Mouse (Mus musculus) stomach, embryonic 15.5 days (tissue): ENCODE data around the gene Rpl13. TPM values are rescaled to one million over a fixed set of nuclear protein-coding genes. Genes with fewer than 3 reads are reported as not detected.
"Not testable (repeated sequence)": the region's sequence is repeated elsewhere in the genome, so short reads cannot be mapped to it uniquely, and the experiment has no call there.

ENCODE experiments used
- ATAC-seq: fragments of 200-750 bp; cut with Nextera tagmentation; 2 replicates; pipeline ENCODE4 v1.8.0; 2017; ENCODE audit warnings: low read depth, moderate number of reproducible peaks, moderate TSS enrichment; ENCODE audit not compliant: insufficient read depth, low FRiP score
- H3K27ac ChIP-seq: fragments of 300-500 bp; sonication (generic); 2 replicates; pipeline ENCODE4 v1.5.1; 2015; ENCODE audit warnings: mild to moderate bottlenecking, inconsistent platforms
- H3K27me3 ChIP-seq: fragments of 300-500 bp; sonication (generic); replicated peaks from 2 replicates; pipeline ENCODE4 v1.6.1; 2015; ENCODE audit warnings: inconsistent platforms
- H3K36me3 ChIP-seq: fragments of 300-500 bp; sonication (generic); 2 replicates; pipeline ENCODE4 v1.6.1; 2015; ENCODE audit warnings: inconsistent platforms
- H3K4me1 ChIP-seq: fragments of 300-500 bp; sonication (generic); 2 replicates; pipeline ENCODE4 v1.6.1; 2015; ENCODE audit warnings: inconsistent platforms
- H3K4me2 ChIP-seq: fragments of 300-500 bp; sonication (generic); 2 replicates; pipeline ENCODE4 v1.6.1; 2015; ENCODE audit warnings: mild to moderate bottlenecking, inconsistent platforms
- H3K4me3 ChIP-seq: fragments of 300-500 bp; sonication (generic); replicated peaks from 2 replicates; pipeline ENCODE4 v1.5.1; 2015; ENCODE audit warnings: inconsistent platforms
- H3K9ac ChIP-seq: fragments of 300-500 bp; sonication (generic); 2 replicates; pipeline ENCODE4 v1.6.1; 2015; ENCODE audit warnings: inconsistent platforms
- H3K9me3 ChIP-seq: fragments of 300-500 bp; sonication (generic); 2 replicates; pipeline ENCODE4 v1.6.1; 2016; ENCODE audit warnings: inconsistent platforms
- WGBS: fragments of 180-500 bp; shearing (Covaris S2); methylation state at CpG from one replicate; pipeline ENCODE4 v1.1.7; 2015; 5-methylcytosine and 5-hydroxymethylcytosine counted together
- polyA plus RNA-seq: library from polyadenylated mRNA; unstranded; fragments of >200 nt; fragmentation: Nextera tagmentation; extraction: Ambion mirVana; gene quantifications from 2 replicates; pipeline ENCODE4 v1.2.1, GENCODE M21; 2015

Rpl13 gene
- polyA plus RNA-seq, 1 experiment from 2014 or later: 1,122 TPM

DNA sequence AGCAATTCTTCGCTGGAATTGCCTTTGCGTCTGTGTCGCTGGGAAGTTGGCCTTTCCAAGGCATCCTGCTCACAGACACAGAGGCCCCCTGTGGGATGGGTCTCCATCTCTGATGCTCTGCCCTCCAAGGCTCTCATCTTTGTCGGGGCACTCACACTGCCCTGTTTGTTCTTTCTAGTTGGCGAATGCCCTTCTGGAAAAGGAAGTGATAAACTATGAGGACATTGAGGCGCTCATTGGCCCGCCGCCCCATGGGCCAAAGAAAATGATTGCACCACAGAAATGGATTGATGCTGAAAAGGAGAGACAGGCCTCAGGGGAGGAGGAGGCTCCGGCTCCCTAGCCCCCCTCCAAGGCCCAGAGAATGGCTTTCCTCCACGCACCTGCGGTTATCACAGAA, 4.9 kb upstream of the Rpl13 start:
- Histone ChIP-seq H3K9ac (no peak overlapping the region), H3K36me3 (peaks cover 30% of the 10 kb centered on the region), H3K4me3 (no peak overlapping the region), H3K27me3 (no peaks in the 10 kb centered on the region), H3K9me3 (no peaks in the 10 kb centered on the region), H3K4me1 (no peaks in the 10 kb centered on the region), H3K4me2 (no peak overlapping the region), H3K27ac (no peak overlapping the region)
- 86% methylated on average over 11 of the region's 11 CpGs for WGBS
- ATAC-seq: no peak

DNA sequence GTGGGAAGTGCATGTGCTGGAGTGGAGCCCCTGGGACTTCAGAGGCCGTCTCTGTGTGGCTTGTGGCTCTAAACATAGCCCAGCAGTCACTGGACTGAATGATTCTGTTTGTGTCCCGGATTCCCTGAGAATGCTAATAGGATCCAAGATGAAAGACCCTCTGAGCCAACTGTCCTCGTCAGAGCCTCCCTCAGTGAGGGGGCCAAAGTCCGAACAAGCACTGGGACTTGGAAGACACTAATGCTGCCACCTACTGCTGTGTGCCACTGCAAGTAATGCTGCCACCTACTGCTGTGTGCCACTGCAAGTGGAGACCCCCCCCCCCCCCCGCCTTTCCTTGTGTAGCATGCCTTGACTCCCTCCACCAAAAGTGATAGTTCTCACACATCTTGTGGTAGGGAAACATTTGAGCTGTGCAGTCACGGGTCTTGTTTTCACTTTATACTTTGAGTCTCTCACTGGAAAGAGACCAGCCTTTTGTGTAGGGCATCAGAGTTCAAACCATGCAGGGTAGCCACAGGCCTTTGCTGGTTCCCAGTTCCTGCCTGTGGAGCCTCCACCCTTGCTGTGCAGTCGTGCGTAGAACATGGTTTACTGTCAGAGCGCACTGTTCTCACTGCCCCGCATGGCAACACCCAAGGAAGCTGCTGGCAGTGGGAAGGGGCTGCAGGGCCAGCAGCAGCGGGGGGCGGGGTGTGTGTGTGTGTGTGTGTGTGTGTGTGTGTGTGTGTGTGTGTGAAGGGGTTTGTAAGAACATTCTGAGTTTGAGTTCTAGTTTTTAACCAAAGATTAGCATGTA, 4.2 kb upstream of the Rpl13 start:
- Histone ChIP-seq H3K4me3 (no peak overlapping the region), H3K36me3 (peaks cover 29% of the 10 kb centered on the region), H3K27me3 (no peaks in the 10 kb centered on the region), H3K27ac (no peak overlapping the region), H3K4me2 (no peak overlapping the region), H3K9me3 (no peaks in the 10 kb centered on the region), H3K4me1 (no peaks in the 10 kb centered on the region), H3K9ac (no peak overlapping the region)
- 82% methylated on average over 12 of the region's 12 CpGs for WGBS
- ATAC-seq: no peak

DNA sequence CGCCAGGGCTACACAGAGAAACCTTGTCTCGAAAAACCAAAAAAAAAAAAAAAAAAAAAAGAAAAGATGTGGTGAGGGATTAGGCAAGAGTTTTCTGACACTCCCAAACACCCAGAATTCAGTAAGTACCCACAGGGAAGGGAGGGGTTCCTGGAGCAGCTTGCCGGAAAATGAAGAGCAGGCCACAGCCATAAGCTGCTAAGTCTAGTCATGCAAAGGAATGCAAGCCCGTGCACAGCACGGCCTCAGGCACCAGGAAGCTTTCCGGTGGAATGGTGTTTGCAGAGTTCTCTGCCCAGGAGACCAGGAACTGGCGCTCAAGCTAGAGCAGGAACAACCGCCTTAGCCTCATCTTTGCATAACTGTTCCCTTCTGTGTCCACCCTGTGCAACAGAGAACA, 1.9 kb upstream of the Rpl13 start:
- no peak overlapping the region for H3K9ac ChIP-seq
- peak overlapping the region; percentile 59 for H3K27ac ChIP-seq
- no peak overlapping the region for H3K4me2 ChIP-seq
- no peaks in the 10 kb centered on the region for H3K27me3 ChIP-seq
- H3K4me1 ChIP-seq: peaks cover 8% of the 10 kb centered on the region
- peaks cover 28% of the 10 kb centered on the region for H3K36me3 ChIP-seq
- no peaks in the 10 kb centered on the region for H3K9me3 ChIP-seq
- no peak overlapping the region for H3K4me3 ChIP-seq
- ATAC-seq: no peak
- WGBS: 59% methylated on average over 8 of the region's 8 CpGs

DNA sequence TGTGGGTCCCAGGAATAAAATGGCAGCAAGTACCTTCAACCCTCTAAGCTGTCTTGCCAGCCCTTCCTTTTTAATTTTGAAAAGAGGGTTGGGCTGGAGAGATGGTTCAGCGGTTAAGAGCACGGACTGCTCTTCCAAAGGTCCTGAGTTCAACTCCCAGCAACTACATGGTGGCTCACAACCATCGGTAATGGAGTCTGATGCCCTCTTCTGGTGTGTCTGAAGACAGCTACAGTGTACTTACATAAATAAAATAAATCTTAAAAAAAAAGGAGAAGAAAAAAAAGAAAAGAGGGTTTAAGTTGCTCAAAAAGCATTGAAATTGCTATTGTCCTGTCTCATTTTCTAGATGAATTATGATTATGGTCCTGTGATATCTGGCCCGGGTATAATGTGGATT, 906 bp upstream of the Rpl13 start:
- WGBS: 66% methylated on average over 4 of the region's 4 CpGs
- Histone ChIP-seq H3K36me3 (peaks cover 29% of the 10 kb centered on the region; the same call in 1 of the 2 replicates), H3K27ac (no peak overlapping the region), H3K4me1 (peaks cover 8% of the 10 kb centered on the region), H3K9ac (no peak overlapping the region), H3K9me3 (no peaks in the 10 kb centered on the region), H3K4me2 (peak overlapping the region; percentile 77; the same call in 1 of the 2 replicates), H3K4me3 (no peak overlapping the region), H3K27me3 (no peaks in the 10 kb centered on the region)
- ATAC-seq: no peak

DNA sequence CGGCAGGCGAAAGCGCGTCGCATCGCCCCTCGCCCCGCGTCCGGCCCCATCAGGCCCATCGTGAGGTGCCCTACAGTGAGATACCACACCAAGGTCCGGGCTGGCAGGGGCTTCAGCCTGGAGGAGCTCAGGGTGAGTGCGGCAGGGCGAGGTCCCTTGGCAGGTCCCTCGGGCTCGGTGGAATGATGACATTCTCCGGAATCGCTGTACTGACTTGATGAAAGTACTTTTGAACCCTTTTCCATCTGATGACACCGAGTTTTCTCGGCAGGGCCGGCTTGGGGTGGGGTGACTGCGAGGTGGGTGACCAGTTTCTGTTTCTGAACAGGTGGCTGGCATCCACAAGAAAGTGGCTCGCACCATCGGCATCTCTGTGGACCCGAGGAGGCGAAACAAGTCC, 705 bp downstream of the Rpl13 start:
- not testable (repeated sequence) for H3K9me3 ChIP-seq, H3K4me1 ChIP-seq, H3K27me3 ChIP-seq, ATAC-seq
- Histone ChIP-seq H3K36me3 (peaks cover 29% of the 10 kb centered on the region; the same call in 1 of the 2 replicates), H3K9ac (peak overlapping the region; percentile 93), H3K27ac (peak overlapping the region; percentile 93), H3K4me3 (peak overlapping the region; percentile 79), H3K4me2 (peak overlapping the region; percentile 85)
- 2% methylated on average over 26 of the region's 26 CpGs for WGBS

DNA sequence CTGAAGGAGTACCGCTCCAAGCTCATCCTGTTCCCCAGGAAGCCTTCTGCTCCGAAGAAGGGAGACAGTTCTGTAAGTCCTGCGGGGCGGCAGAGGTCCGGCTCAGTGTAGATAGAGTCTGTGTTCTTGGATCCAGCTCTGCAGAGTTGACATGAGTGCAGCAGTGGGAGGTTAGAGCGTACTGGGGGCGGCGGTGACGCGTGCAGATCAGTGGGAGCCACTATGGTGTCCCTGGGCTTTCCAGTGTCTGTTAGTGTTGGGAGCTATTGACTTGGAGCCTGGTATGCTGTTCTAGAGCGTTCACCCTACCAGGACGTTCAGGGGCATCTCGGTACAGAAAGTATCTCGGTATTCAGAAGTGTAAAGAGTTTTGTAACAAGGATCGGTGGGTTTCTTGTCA, 1.1 kb downstream of the Rpl13 start:
- H3K9me3 ChIP-seq: no peaks in the 10 kb centered on the region
- ATAC-seq: no peak
- H3K4me2 ChIP-seq: peak overlapping the region; percentile 85
- no peaks in the 10 kb centered on the region for H3K27me3 ChIP-seq
- H3K4me1 ChIP-seq: peaks cover 8% of the 10 kb centered on the region
- H3K9ac ChIP-seq: peak overlapping the region; percentile 93
- H3K36me3 ChIP-seq: peaks cover 25% of the 10 kb centered on the region; the same call in 1 of the 2 replicates
- peak overlapping the region; percentile 79 for H3K4me3 ChIP-seq
- 12% methylated on average over 15 of the region's 15 CpGs for WGBS
- H3K27ac ChIP-seq: peak overlapping the region; percentile 93; the same call in 1 of the 2 replicates

DNA sequence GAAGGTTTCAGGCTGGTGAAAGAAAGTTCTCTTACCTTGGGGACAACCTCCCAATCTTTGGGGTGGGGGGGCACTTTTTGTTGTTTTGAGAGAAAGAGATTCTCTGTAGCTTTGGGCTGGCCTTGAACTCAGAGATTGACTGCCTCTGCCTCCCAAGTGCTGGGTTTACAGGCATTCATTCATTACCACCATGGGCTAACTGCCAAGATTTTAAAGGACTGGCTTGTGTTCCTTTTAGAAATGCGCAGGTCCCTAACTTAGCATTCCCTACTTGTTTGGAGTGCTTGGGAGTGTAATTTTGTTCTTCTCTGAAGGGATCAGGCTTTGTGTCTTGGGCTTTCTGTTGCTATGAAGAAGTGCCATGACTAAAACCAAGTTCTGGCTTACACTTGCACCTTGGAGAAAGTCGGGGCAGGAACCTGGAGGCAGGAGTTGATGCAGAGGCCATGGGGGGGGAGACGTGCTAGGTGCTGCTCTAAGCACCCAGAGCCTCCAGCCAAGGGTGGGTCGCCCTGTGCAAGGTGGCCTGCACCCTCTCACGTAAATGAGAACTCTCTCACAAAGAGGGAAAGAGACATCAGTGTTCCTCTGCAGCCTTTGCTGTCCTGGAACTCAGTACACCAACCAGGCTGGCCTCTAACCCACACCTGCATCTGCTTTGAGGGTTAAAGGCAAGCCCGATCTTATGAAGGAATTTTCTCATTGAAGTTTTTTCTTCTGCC, 2.1 kb downstream of the Rpl13 start:
- no peak for ATAC-seq
- WGBS: 75% methylated on average over 6 of the region's 6 CpGs
- Histone ChIP-seq H3K4me1 (peaks cover 8% of the 10 kb centered on the region), H3K9ac (no peak overlapping the region), H3K27ac (0 out of 2 replicates have a peak overlapping the region, but pooled peaks have one; percentile 93), H3K27me3 (no peaks in the 10 kb centered on the region), H3K36me3 (peaks cover 25% of the 10 kb centered on the region; the same call in 1 of the 2 replicates), H3K4me2 (peak overlapping the region; percentile 85), H3K4me3 (peak overlapping the region; percentile 79), H3K9me3 (no peaks in the 10 kb centered on the region)

DNA sequence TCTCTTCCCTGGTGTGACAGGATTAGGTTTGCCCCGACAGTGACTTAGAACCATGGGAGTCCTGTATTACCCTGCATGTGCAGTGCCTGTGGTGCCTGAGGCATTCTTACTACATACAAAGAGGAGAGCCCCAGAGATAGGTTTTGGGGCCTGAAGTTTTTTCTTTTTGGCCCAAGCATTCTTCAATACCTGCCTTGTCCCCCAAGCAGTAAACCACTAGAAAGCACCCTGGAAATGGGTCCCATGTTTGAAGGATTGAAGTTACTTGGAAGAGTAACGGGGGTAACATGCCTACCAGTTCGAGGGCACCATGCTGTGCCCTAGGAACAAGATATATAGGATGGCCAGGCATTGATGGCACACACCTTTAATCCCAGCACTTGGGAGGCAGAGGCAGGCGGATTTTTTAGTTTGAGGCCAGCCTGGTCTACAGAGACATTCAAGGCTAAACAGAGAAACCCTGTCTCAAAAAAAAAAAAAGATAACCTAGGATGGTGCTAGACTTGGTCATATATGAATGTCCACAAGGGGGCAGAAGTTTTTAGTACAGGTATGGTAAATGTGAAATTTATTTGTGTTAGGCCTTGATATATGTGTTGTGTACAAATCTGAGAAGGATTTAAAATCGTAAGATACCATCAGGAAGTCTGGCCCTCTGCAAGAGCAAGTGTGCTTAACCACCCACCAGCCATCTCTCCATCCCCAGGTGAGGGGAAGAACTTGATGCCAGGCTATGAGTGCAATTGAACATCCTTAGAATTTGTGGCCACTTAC, 3.6 kb downstream of the Rpl13 start:
- Histone ChIP-seq H3K9ac (no peak overlapping the region), H3K4me3 (no peak overlapping the region), H3K27me3 (no peaks in the 10 kb centered on the region), H3K4me1 (peaks cover 8% of the 10 kb centered on the region), H3K27ac (no peak overlapping the region), H3K36me3 (peaks cover 25% of the 10 kb centered on the region; the same call in 1 of the 2 replicates), H3K9me3 (no peaks in the 10 kb centered on the region), H3K4me2 (no peak overlapping the region)
- ATAC-seq: no peak
- 58% methylated on average over 5 of the region's 5 CpGs for WGBS

DNA sequence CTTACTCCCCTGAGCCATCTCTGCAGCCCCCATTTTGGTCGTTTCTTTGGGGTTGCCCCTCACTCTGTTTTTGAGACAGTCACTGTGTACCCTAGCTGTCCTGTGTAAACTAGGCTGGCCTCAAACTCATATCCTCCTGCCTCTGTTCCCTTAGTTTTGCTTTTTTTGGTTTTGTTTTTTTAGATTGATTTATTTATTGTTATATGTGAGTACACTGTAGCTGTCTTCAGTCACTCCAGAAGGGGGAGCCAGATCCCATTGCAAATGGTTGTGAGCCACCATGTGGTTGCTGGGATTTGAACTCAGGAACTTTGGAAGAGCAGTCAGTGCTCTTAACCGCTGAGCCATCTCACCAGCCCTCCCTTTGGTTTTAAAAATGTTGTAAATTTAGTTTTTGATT, 4.4 kb downstream of the Rpl13 start:
- no peak overlapping the region for H3K4me2 ChIP-seq
- no peak overlapping the region for H3K27ac ChIP-seq
- H3K27me3 ChIP-seq: no peaks in the 10 kb centered on the region
- WGBS: 47% methylated on average over 2 of the region's 2 CpGs
- no peak for ATAC-seq
- no peak overlapping the region for H3K4me3 ChIP-seq
- no peak overlapping the region for H3K9ac ChIP-seq
- H3K9me3 ChIP-seq: no peaks in the 10 kb centered on the region
- H3K36me3 ChIP-seq: peaks cover 25% of the 10 kb centered on the region; the same call in 1 of the 2 replicates
- peaks cover 10% of the 10 kb centered on the region for H3K4me1 ChIP-seq

DNA sequence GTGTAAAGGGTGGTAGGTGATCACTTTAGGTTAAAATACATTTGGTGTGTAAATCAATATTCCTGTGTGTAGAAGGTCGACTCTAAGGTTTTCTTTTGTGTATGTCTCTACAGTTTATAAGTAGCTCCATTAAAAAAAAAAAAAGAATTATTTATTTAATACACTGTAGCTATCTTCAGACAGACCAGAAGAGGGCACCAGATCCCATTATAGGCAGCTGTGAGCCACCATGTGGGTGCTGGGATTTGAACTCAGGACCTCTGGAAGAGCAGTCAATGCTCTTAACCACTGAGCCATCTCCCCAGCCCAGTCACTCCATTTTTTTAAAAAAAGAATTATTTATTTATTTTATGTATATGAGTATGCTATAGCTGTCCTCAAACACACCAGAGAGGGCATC, 5.9 kb downstream of the Rpl13 start:
- H3K36me3 ChIP-seq: peaks cover 25% of the 10 kb centered on the region; the same call in 1 of the 2 replicates
- H3K9me3 ChIP-seq: no peaks in the 10 kb centered on the region
- H3K27ac ChIP-seq: no peak overlapping the region
- 66% methylated on average over 1 of the region's 1 CpGs for WGBS
- ATAC-seq: no peak
- H3K4me3 ChIP-seq: no peak overlapping the region
- no peak overlapping the region for H3K9ac ChIP-seq
- H3K27me3 ChIP-seq: no peaks in the 10 kb centered on the region
- no peak overlapping the region for H3K4me2 ChIP-seq
- H3K4me1 ChIP-seq: peaks cover 10% of the 10 kb centered on the region

DNA sequence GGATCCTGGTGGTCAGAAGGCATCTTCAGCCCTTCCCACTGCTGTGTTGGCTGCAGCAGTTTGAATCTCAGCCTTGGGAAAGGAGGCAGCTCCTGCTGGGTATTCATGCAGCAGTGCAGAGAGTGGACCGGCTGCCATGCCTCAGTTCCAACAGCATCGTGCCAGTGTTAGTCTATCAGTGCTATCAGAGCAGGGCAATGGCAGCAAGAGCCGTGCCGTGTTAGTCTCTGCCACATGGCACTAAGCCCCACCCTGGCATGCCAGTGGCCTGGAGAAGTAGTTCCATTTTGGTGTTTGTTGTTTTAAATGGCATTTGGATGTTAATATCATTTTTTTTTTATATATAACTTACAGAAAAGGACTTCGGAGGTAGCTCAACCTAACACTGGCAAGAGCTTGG, 6.8 kb downstream of the Rpl13 start:
- WGBS: 81% methylated on average over 5 of the region's 5 CpGs
- H3K4me3 ChIP-seq: no peak overlapping the region
- peaks cover 18% of the 10 kb centered on the region; the same call in 1 of the 2 replicates for H3K36me3 ChIP-seq
- no peak overlapping the region for H3K27ac ChIP-seq
- no peak overlapping the region for H3K9ac ChIP-seq
- 0 out of 2 replicates have a peak, but pooled peaks cover 3% of the 10 kb centered on the region for H3K4me1 ChIP-seq
- no peaks in the 10 kb centered on the region for H3K27me3 ChIP-seq
- H3K4me2 ChIP-seq: no peak overlapping the region
- ATAC-seq: no peak
- H3K9me3 ChIP-seq: no peaks in the 10 kb centered on the region
